Mouse (Mus musculus) stomach, embryonic 15.5 days (tissue): ENCODE results near the gene D5Ertd579e. TPM values are rescaled to one million over a fixed set of nuclear protein-coding genes. Genes with fewer than 3 reads are reported as not detected.
"Not testable (repeated sequence)": the region's sequence is repeated elsewhere in the genome, so short reads cannot be mapped to it uniquely, and the experiment has no call there.

Experiments
- ATAC-seq: fragments of 200-750 bp; cut with Nextera tagmentation; 2 replicates; pipeline ENCODE4 v1.8.0; 2017; ENCODE audit warnings: low read depth, moderate number of reproducible peaks, moderate TSS enrichment; ENCODE audit not compliant: insufficient read depth, low FRiP score
- H3K27ac ChIP-seq: fragments of 300-500 bp; sonication (generic); 2 replicates; pipeline ENCODE4 v1.5.1; 2015; ENCODE audit warnings: mild to moderate bottlenecking, inconsistent platforms
- H3K27me3 ChIP-seq: fragments of 300-500 bp; sonication (generic); replicated peaks from 2 replicates; pipeline ENCODE4 v1.6.1; 2015; ENCODE audit warnings: inconsistent platforms
- H3K36me3 ChIP-seq: fragments of 300-500 bp; sonication (generic); 2 replicates; pipeline ENCODE4 v1.6.1; 2015; ENCODE audit warnings: inconsistent platforms
- H3K4me1 ChIP-seq: fragments of 300-500 bp; sonication (generic); 2 replicates; pipeline ENCODE4 v1.6.1; 2015; ENCODE audit warnings: inconsistent platforms
- H3K4me2 ChIP-seq: fragments of 300-500 bp; sonication (generic); 2 replicates; pipeline ENCODE4 v1.6.1; 2015; ENCODE audit warnings: mild to moderate bottlenecking, inconsistent platforms
- H3K4me3 ChIP-seq: fragments of 300-500 bp; sonication (generic); replicated peaks from 2 replicates; pipeline ENCODE4 v1.5.1; 2015; ENCODE audit warnings: inconsistent platforms
- H3K9ac ChIP-seq: fragments of 300-500 bp; sonication (generic); 2 replicates; pipeline ENCODE4 v1.6.1; 2015; ENCODE audit warnings: inconsistent platforms
- H3K9me3 ChIP-seq: fragments of 300-500 bp; sonication (generic); 2 replicates; pipeline ENCODE4 v1.6.1; 2016; ENCODE audit warnings: inconsistent platforms
- WGBS: fragments of 180-500 bp; shearing (Covaris S2); methylation state at CpG from one replicate; pipeline ENCODE4 v1.1.7; 2015; 5-methylcytosine and 5-hydroxymethylcytosine counted together
- polyA plus RNA-seq: library from polyadenylated mRNA; unstranded; fragments of >200 nt; fragmentation: Nextera tagmentation; extraction: Ambion mirVana; gene quantifications from 2 replicates; pipeline ENCODE4 v1.2.1, GENCODE M21; 2015

D5Ertd579e gene
- polyA plus RNA-seq, 1 experiment from 2014 or later = 20.0 TPM

DNA sequence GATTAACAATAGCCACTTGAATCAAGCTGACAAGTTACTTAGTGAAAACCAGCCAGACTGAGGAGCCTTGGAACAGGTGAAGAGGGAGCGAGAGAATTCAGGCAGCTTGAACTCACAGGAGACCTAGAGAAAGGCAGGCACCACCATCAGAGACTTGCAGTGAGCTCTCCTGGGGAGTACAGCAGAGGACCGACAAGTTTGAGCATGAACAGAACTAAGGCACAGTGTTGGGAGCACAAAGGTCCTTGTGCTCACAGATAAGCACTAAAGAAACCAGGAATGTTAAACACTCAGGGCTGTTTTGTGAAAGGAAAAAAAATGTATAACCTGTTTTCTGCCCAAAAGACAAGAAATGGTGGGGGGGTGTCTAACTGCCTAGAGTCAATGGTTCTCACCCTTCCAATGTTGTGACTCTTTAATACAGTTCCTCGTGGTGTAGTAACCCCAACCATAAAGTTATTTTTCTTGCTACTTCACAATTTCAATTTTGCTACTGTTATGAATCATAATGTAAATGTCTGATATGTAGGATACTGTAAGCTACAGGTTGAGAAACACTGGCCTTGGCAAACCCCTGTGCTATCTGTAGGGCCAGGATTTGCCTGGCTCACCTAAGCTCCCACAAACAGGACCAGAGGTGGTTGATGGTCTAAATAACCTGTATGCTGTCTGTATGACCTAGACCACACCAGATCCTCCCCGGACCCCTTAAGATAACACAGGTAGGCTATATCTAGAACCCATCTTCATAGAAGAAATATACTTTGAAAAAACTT is 21.0 kb downstream of the D5Ertd579e start:
- peak overlapping the region; percentile 63; the same call in 1 of the 2 replicates for H3K27ac ChIP-seq
- peaks cover 13% of the 10 kb centered on the region; the same call in 1 of the 2 replicates for H3K36me3 ChIP-seq

GRCm38 (mm10) chr5:36669021-36670008 is 26.5 kb downstream of the D5Ertd579e start:
- H3K27me3 ChIP-seq = no peaks in the 10 kb centered on the region
- H3K36me3 ChIP-seq = peaks cover 13% of the 10 kb centered on the region; the same call in 1 of the 2 replicates
- WGBS = 72% methylated on average over 7 of the region's 7 CpGs
- H3K27ac ChIP-seq = no peak overlapping the region
- H3K4me3 ChIP-seq = no peak overlapping the region
- no peak overlapping the region for H3K4me2 ChIP-seq
- no peak for ATAC-seq
- no peak overlapping the region for H3K9ac ChIP-seq
- no peaks in the 10 kb centered on the region for H3K4me1 ChIP-seq
- H3K9me3 ChIP-seq = no peaks in the 10 kb centered on the region

More for the DNA sequence above, 21.0 kb downstream of the D5Ertd579e start:
- Histone ChIP-seq H3K27me3 (no peaks in the 10 kb centered on the region), H3K4me1 (peaks cover 10% of the 10 kb centered on the region; the same call in 1 of the 2 replicates), H3K9me3 (no peaks in the 10 kb centered on the region), H3K4me3 (no peak overlapping the region), H3K4me2 (no peak overlapping the region), H3K9ac (no peak overlapping the region)
- peak; percentile 60; the same call in 1 of the 2 replicates for ATAC-seq
- WGBS = 56% methylated on average over 4 of the region's 4 CpGs

DNA sequence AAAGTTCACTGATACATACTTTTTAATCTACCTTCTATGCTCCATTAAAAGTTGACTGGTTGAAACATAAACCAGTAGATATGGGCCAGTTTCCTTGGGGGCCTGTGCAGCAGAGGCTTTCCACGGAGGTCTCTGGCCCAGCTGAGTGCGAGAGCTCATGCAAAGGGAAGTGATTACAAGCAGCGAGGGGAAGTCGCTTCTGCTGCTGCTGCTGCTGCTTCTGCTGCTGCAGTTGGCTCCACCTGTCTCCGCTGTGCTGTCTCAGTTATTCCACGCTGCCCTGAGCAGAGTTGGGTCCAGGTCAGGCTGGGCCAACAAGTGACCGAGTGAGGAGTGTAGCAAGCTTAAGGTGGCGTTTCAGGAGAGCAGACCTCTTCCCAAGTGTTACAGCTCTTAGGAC is 27.3 kb downstream of the D5Ertd579e start:
- ATAC-seq = no peak
- Histone ChIP-seq H3K27me3 (no peaks in the 10 kb centered on the region), H3K4me1 (no peaks in the 10 kb centered on the region), H3K9ac (no peak overlapping the region), H3K4me3 (no peak overlapping the region), H3K9me3 (no peaks in the 10 kb centered on the region), H3K27ac (no peak overlapping the region), H3K4me2 (no peak overlapping the region), H3K36me3 (peaks cover 13% of the 10 kb centered on the region; the same call in 1 of the 2 replicates)
- WGBS = 91% methylated on average over 8 of the region's 8 CpGs

DNA sequence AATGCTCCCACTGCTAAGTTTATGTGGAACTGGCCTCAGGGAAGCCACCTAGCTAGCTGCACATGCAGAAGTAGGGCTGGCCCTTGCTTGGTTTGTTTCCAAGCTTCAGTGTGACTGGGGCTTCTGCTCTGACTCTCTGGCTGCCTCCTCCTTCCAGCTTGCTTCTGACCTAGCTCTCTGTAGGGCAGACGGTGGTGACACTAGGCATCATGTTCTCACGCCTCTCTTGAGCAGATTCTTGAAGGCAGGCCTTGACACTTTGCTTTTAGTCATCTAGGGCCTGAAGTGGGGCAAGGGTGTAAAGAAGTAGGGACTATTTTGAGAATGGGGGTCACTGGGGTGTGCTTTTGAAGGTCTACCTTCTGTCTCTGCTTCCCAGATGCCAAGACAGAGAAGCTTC is 27.8 kb downstream of the D5Ertd579e start:
- WGBS = 85% methylated on average over 2 of the region's 2 CpGs
- H3K4me1 ChIP-seq, H3K9ac ChIP-seq, H3K27ac ChIP-seq, H3K4me3 ChIP-seq, ATAC-seq, H3K4me2 ChIP-seq, H3K27me3 ChIP-seq, H3K9me3 ChIP-seq: not testable (repeated sequence)
- H3K36me3 ChIP-seq = peaks cover 13% of the 10 kb centered on the region; the same call in 1 of the 2 replicates

- Histone ChIP-seq H3K27ac (no peak overlapping the region), H3K4me2 (no peak overlapping the region), H3K4me1 (no peaks in the 10 kb centered on the region), H3K9me3 (no peaks in the 10 kb centered on the region), H3K4me3 (no peak overlapping the region), H3K9ac (no peak overlapping the region), H3K36me3 (peaks cover 10% of the 10 kb centered on the region; the same call in 1 of the 2 replicates), H3K27me3 (no peaks in the 10 kb centered on the region)
- no peak for ATAC-seq
- WGBS = 89% methylated on average over 5 of the region's 5 CpGs
Measured at GRCm38 (mm10) chr5:36667165-36667564, 28.7 kb downstream of the D5Ertd579e start.

GRCm38 (mm10) chr5:36666699-36667098 is 29.1 kb downstream of the D5Ertd579e start:
- 93% methylated on average over 2 of the region's 2 CpGs for WGBS
- H3K36me3 ChIP-seq, H3K4me1 ChIP-seq, H3K27me3 ChIP-seq, H3K9ac ChIP-seq, H3K9me3 ChIP-seq, H3K4me3 ChIP-seq, H3K4me2 ChIP-seq, H3K27ac ChIP-seq, ATAC-seq: not testable (repeated sequence)

GRCm38 (mm10) chr5:36663329-36663728 is 32.5 kb downstream of the D5Ertd579e start:
- H3K9me3 ChIP-seq = no peaks in the 10 kb centered on the region
- H3K36me3 ChIP-seq = no peaks in the 10 kb centered on the region
- H3K4me3 ChIP-seq = no peak overlapping the region
- no peak overlapping the region for H3K9ac ChIP-seq
- no peaks in the 10 kb centered on the region for H3K27me3 ChIP-seq
- no peak overlapping the region for H3K4me2 ChIP-seq
- 60% methylated on average over 2 of the region's 2 CpGs for WGBS
- H3K4me1 ChIP-seq = no peaks in the 10 kb centered on the region
- H3K27ac ChIP-seq = no peak overlapping the region
- ATAC-seq = no peak

DNA sequence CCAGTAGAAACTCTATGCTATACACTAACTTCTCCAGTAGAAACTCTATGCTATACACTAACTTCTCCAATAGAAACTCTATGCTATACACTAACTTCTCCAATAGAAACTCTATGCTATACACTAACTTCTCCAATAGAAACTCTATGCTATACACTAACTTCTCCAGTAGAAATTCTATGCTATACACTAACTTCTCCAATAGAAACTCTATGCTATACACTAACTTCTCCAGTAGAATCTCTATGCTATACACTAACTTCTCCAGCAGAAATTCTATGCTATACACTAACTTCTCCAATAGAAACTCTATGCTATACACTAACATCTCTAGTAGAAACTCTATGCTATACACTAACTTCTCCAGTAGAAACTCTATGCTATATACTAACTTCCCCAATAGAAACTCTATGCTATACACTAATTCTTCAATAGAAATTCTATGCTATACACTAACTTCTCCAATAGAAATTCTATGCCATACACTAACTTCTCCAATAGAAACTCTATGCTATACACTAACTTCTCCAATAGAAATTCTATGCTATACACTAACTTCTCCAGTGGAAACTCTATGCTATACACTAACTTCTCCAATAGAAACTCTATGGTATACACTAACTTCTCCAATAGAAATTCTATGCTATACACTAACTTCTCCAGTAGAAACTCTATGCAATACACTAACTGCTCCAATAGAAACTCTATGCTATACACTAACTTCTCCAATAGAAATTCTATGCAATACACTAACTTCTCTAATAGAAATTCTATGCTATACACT is 34.7 kb downstream of the D5Ertd579e start:
- H3K27me3 ChIP-seq, H3K27ac ChIP-seq, ATAC-seq, H3K36me3 ChIP-seq, H3K4me1 ChIP-seq, H3K9ac ChIP-seq, H3K9me3 ChIP-seq, H3K4me2 ChIP-seq, H3K4me3 ChIP-seq: not testable (repeated sequence)

DNA sequence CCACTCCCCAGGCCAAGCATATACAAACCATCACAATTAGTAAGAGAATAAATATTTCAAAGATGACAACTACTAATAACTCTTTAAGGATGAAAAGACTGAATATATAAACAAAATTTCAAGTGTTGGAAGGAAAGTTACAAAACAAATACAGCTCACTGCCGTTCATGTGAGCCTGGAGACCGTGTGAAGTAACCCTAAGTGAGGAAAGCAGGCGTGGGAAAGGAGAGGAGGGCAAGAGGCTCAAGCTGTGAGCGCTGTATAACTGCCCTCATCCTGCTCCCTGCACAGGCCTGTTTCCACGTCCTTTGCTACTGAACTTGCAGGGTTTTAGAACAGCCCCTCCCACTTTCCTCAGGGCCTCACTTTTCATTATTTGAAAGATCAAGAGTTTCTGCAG is 70.2 kb downstream of the D5Ertd579e start:
- Histone ChIP-seq H3K4me2 (no peak overlapping the region), H3K9me3 (no peaks in the 10 kb centered on the region), H3K9ac (no peak overlapping the region), H3K36me3 (no peaks in the 10 kb centered on the region), H3K4me1 (peaks cover 9% of the 10 kb centered on the region; the same call in 1 of the 2 replicates), H3K27me3 (no peaks in the 10 kb centered on the region), H3K27ac (no peak overlapping the region), H3K4me3 (no peak overlapping the region)
- ATAC-seq = no peak
- 36% methylated on average over 5 of the region's 5 CpGs for WGBS

GRCm38 (mm10) chr5:36623670-36624069 is 72.2 kb downstream of the D5Ertd579e start:
- Histone ChIP-seq H3K36me3 (no peaks in the 10 kb centered on the region), H3K27me3 (no peaks in the 10 kb centered on the region), H3K4me1 (peaks cover 13% of the 10 kb centered on the region), H3K4me3 (no peak overlapping the region), H3K4me2 (no peak overlapping the region), H3K9ac (no peak overlapping the region), H3K27ac (no peak overlapping the region), H3K9me3 (no peaks in the 10 kb centered on the region)
- WGBS = 89% methylated on average over 5 of the region's 5 CpGs
- no peak for ATAC-seq

GRCm38 (mm10) chr5:36621058-36621449 is 74.8 kb downstream of the D5Ertd579e start:
- no peak overlapping the region; the same call in 1 of the 2 replicates for H3K4me2 ChIP-seq

More at GRCm38 (mm10) chr5:36621058-36621449, 74.8 kb downstream of the D5Ertd579e start:
- H3K4me1 ChIP-seq = peaks cover 12% of the 10 kb centered on the region
- no peaks in the 10 kb centered on the region for H3K9me3 ChIP-seq
- ATAC-seq = no peak; the same call in 1 of the 2 replicates
- WGBS = 67% methylated on average over 5 of the region's 5 CpGs
- no peaks in the 10 kb centered on the region for H3K27me3 ChIP-seq
- peak overlapping the region; percentile 63; the same call in 1 of the 2 replicates for H3K27ac ChIP-seq
- no peak overlapping the region for H3K4me3 ChIP-seq
- H3K9ac ChIP-seq = no peak overlapping the region
- H3K36me3 ChIP-seq = peaks cover 8% of the 10 kb centered on the region; the same call in 1 of the 2 replicates
